Mouse (Mus musculus) G1E (cell line): Measurements from ENCODE around the gene Idh3g.

Experiments
- CTCF ChIP-seq: IDR thresholded peaks from 2 replicates; pipeline ENCODE4 v1.5.1; 2012; ENCODE audit warnings: low read depth, low read length, inconsistent platforms, mixed read lengths
- GATA1 ChIP-seq: IDR thresholded peaks from 2 replicates; pipeline ENCODE4 v1.6.1; 2012; ENCODE audit warnings: borderline replicate concordance, low read length, inconsistent platforms, mixed read lengths
- GATA2 ChIP-seq: IDR thresholded peaks from 2 replicates; pipeline ENCODE4 v1.6.1; 2012; ENCODE audit warnings: low read depth, low read length, inconsistent platforms, borderline replicate concordance
- POLR2AphosphoS5 ChIP-seq: IDR thresholded peaks from 2 replicates; pipeline ENCODE4 v1.6.1; 2012; ENCODE audit warnings: low read depth, low read length, inconsistent platforms; ENCODE audit not compliant: insufficient replicate concordance
- TAL1 ChIP-seq: conservative IDR thresholded peaks from 2 replicates; pipeline ENCODE4 v1.6.1; 2012; ENCODE audit warnings: low read depth, low read length, inconsistent platforms, mixed read lengths

DNA sequence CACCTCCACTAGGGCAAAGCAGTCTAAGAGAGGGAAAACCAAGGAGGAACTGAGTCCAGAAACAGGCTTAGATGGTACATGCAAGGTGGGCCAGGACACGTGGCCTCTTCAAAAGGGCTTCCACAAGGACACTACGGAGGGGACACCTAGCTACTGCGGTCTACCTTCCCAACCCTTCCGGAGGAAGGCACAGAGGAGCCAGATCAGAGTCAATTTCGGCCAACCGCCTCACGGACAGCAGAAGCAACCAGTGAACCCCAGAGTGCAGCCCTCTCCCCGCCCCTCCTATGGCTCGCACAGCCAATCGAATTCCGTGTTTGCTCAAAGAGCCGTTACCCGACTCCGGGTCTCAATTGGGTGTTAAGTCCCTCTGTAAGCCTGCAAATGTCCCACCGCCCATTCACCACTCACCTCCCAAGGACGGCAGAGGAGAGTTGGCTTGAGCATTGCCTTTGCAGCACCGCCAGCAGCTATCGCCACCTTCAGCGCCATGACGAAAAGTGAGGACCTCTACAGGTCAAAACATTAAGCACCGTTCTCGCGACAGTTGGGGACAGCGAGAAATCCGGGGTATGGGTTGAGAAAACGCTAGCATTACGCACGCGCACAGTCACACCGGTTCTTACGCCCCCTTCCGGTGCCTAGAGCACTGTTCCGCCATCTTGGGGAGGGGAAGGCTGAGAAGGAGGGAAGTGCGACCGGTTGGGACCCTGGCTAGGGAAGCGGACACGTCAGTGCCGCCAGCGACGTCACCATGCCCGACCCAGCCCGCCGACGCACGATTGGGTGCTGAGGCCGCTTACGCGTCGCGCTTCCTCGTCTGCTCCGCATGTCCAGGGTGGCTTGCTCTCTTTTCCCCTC, at the start of gene Idh3g, which contains the start of gene Ssr4:
- no peak for TF ChIP-seq CTCF
- TF ChIP-seq TAL1: no peak
- TF ChIP-seq GATA1: no peak
- no peak for TF ChIP-seq POLR2AphosphoS5
- TF ChIP-seq GATA2: no peak
